Mouse (Mus musculus) liver (tissue): ENCODE results near the gene Eng.

ENCODE experiments used
- DNase-seq: peaks from one replicate; pipeline ENCODE4 v3.0.0-alpha.2; 2020; ENCODE audit warnings: mixed read lengths

The Eng gene

GRCm38 (mm10) chr2:32645647-32646046 is 748 bp upstream of the Eng start:
- no peak for DNase-seq

GRCm38 (mm10) chr2:32647366-32647765 is 971 bp downstream of the Eng start:
- no peak for DNase-seq

- no peak for DNase-seq
Observed at GRCm38 (mm10) chr2:32653764-32654163, 7.4 kb downstream of the Eng start.

- DNase-seq: peak; percentile 40
Observed at GRCm38 (mm10) chr2:32654743-32655393, 8.5 kb downstream of the Eng start.

GRCm38 (mm10) chr2:32655394-32655744 is 9.0 kb downstream of the Eng start:
- DNase-seq: no peak

- DNase-seq: peak; percentile 36
Observed at GRCm38 (mm10) chr2:32655826-32656225, 9.4 kb downstream of the Eng start.

GRCm38 (mm10) chr2:32658873-32659272 is 12.5 kb downstream of the Eng start:
- DNase-seq: peak; percentile 53

GRCm38 (mm10) chr2:32661509-32662107 is 15.2 kb downstream of the Eng start:
- DNase-seq: peak; percentile 36

GRCm38 (mm10) chr2:32662291-32662690 is 15.9 kb downstream of the Eng start:
- DNase-seq: no peak

GRCm38 (mm10) chr2:32665345-32665744 is 18.9 kb downstream of the Eng start:
- no peak for DNase-seq

- no peak for DNase-seq
Observed at GRCm38 (mm10) chr2:32665853-32666252, 19.5 kb downstream of the Eng start.

- DNase-seq: no peak
Observed at GRCm38 (mm10) chr2:32667775-32668174, 21.4 kb downstream of the Eng start.

- no peak for DNase-seq
Observed at GRCm38 (mm10) chr2:32668176-32668575, 21.8 kb downstream of the Eng start.

GRCm38 (mm10) chr2:32669876-32670275 is 23.5 kb downstream of the Eng start:
- no peak for DNase-seq

GRCm38 (mm10) chr2:32671147-32671546 is 24.8 kb downstream of the Eng start:
- no peak for DNase-seq

- no peak for DNase-seq
Observed at GRCm38 (mm10) chr2:32671907-32672595, 25.7 kb downstream of the Eng start.

- DNase-seq: peak; percentile 29
Observed at GRCm38 (mm10) chr2:32673176-32673917, 27.0 kb downstream of the Eng start.

- no peak for DNase-seq
Observed at GRCm38 (mm10) chr2:32676821-32677220, 30.4 kb downstream of the Eng start.

GRCm38 (mm10) chr2:32677683-32678082 is 31.3 kb downstream of the Eng start:
- no peak for DNase-seq

- DNase-seq: no peak
Observed at GRCm38 (mm10) chr2:32680051-32680451, 33.7 kb downstream of the Eng start.

- no peak for DNase-seq
Observed at GRCm38 (mm10) chr2:32680961-32681650, 34.7 kb downstream of the Eng start.

- no peak for DNase-seq
Observed at GRCm38 (mm10) chr2:32681754-32682153, 35.4 kb downstream of the Eng start.
